Mouse (Mus musculus) hindbrain, embryonic 11.5 days (tissue): ENCODE results near the gene Cdc14b. TPM values are rescaled to one million over a fixed set of nuclear protein-coding genes. Genes with fewer than 3 reads are reported as not detected.

Source experiments
- ATAC-seq: fragments of 200-750 bp; cut with Nextera tagmentation; 2 replicates; pipeline ENCODE4 v1.8.0; 2017; ENCODE audit warnings: mild to moderate bottlenecking, moderate TSS enrichment, moderate library complexity; ENCODE audit not compliant: low FRiP score
- DNase-seq: peaks from one replicate; pipeline ENCODE4 v3.0.0-alpha.2; 2015; ENCODE audit warnings: low spot score
- H3K27ac ChIP-seq: fragments of 300-500 bp; sonication (generic); 2 replicates; pipeline ENCODE4 v1.5.1; 2014; ENCODE audit warnings: mild to moderate bottlenecking, low read depth, low read length
- H3K27me3 ChIP-seq: fragments of 300-500 bp; sonication (generic); 2 replicates; pipeline ENCODE4 v1.6.1; 2014; ENCODE audit warnings: mild to moderate bottlenecking, low read length, moderate library complexity, mixed read lengths; ENCODE audit not compliant: control insufficient read depth, insufficient read depth
- H3K36me3 ChIP-seq: fragments of 300-500 bp; sonication (generic); 2 replicates; pipeline ENCODE4 v1.6.1; 2014; ENCODE audit warnings: mild to moderate bottlenecking, low read length, moderate library complexity, mixed read lengths; ENCODE audit not compliant: control insufficient read depth, insufficient read depth
- H3K4me1 ChIP-seq: fragments of 300-500 bp; sonication (generic); replicated peaks from 2 replicates; pipeline ENCODE4 v1.6.1; 2014; ENCODE audit warnings: low read length, mixed read lengths; ENCODE audit not compliant: control insufficient read depth, insufficient read depth
- H3K4me2 ChIP-seq: fragments of 300-500 bp; sonication (generic); replicated peaks from 2 replicates; pipeline ENCODE4 v1.6.1; 2014; ENCODE audit warnings: mild to moderate bottlenecking, low read depth, low read length
- H3K4me3 ChIP-seq: fragments of 300-500 bp; sonication (generic); 2 replicates; pipeline ENCODE4 v1.5.1; 2014; ENCODE audit warnings: low read depth, low read length
- H3K9ac ChIP-seq: fragments of 300-500 bp; sonication (generic); 2 replicates; pipeline ENCODE4 v1.6.1; 2014; ENCODE audit warnings: low read depth, low read length
- H3K9me3 ChIP-seq: fragments of 300-500 bp; sonication (generic); 2 replicates; pipeline ENCODE4 v1.6.1; 2016; ENCODE audit warnings: low read length; ENCODE audit not compliant: control insufficient read depth
- WGBS: fragments of 180-500 bp; shearing (Covaris S2); extraction: QIAGEN DNeasy Blood & Tissue Kit; methylation state at CpG from one replicate; pipeline ENCODE4 v1.1.7; 2014; 5-methylcytosine and 5-hydroxymethylcytosine counted together
- polyA plus RNA-seq: library from polyadenylated mRNA; unstranded; fragments of >200 nt; fragmentation: Nextera tagmentation; extraction: Ambion mirVana; gene quantifications from 2 replicates; pipeline ENCODE4 v1.2.1, GENCODE M21; 2014

Cdc14b gene
- polyA plus RNA-seq, 1 experiment from 2014 or later = 14.9 TPM

DNA sequence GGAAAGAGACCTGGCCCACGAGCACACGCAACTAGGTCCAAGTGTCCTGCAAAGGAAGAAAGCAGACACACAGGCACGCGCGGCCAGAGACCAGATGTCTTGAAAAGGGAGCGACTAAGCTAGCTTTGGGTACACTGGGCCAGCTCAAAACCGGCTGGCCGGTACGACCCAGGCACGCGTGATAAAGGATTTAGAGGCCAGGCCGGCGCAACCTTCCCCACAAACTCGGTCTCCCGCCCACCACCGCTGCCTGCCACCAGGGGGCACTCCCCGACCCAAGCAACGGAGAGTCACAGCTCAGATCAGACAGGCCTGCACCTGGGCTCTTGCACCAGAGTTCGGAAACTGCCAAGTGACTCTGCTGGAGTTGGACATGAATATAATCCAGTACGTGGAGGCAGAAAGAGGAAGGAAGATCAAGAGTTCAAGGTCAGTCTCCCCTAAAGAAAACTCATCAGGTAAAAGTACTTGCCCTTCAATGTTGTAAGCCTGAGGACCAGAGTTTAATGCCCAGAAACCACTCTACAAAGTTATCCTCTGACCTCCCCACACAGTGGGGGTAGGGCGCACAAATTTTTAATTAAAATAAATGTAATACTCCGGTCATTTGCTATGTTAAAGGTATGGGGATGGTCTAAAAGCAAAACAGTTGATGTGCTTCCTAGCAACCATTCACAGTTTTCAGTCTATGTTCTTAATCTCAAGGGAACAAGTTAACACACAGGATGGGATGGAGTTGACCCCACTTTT lies 26.1 kb downstream of the Cdc14b start:
- Histone ChIP-seq H3K4me2 (peak overlapping the region; percentile 92), H3K4me3 (peak overlapping the region; percentile 43), H3K27ac (no peak overlapping the region), H3K27me3 (no peaks in the 10 kb centered on the region), H3K9me3 (no peaks in the 10 kb centered on the region), H3K9ac (peak overlapping the region; percentile 65), H3K4me1 (0 out of 2 replicates have a peak, but pooled peaks cover 2% of the 10 kb centered on the region), H3K36me3 (no peaks in the 10 kb centered on the region)
- WGBS = 8% methylated on average over 22 of the region's 22 CpGs
- DNase-seq (peak; percentile 86), ATAC-seq (peak; percentile 87)

DNA sequence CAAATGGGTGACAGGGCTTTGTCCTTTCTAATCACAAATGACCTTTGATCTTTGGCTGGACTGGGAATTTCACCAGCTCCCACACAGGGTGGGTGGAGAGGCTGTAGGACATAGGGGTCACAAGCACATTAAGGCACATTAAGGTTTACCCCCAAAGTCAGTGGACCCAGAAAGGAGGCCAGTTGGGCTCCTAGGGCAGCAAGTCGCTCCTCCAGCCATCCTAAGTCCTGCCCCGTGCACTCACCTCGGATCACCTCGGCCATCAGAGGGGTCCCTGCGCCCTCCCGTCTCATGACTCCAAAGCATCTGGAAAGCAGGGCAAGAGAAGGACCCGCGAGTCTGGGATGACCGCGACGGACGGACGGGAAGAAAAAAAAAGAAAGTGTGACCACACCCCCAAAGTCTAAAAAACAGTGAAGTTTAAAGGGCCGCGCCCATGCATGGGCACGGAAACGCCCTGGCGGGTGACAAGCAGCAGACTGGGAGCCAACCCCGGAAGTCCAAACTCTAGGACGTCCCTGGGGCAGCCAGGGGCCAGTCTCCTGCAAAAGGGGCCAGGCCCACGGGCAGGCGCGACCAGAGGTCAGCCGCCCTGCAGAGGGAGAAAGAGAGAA lies 26.8 kb downstream of the Cdc14b start:
- no peaks in the 10 kb centered on the region for H3K9me3 ChIP-seq
- peak overlapping the region; percentile 92 for H3K4me2 ChIP-seq
- DNase-seq (no peak), ATAC-seq (peak; percentile 83)
- H3K27ac ChIP-seq = no peak overlapping the region
- no peaks in the 10 kb centered on the region for H3K36me3 ChIP-seq
- peak overlapping the region; percentile 43 for H3K4me3 ChIP-seq
- peak overlapping the region; percentile 65 for H3K9ac ChIP-seq
- no peaks in the 10 kb centered on the region for H3K27me3 ChIP-seq
- 0 out of 2 replicates have a peak, but pooled peaks cover 2% of the 10 kb centered on the region for H3K4me1 ChIP-seq
- 1% methylated on average over 24 of the region's 24 CpGs for WGBS

DNA sequence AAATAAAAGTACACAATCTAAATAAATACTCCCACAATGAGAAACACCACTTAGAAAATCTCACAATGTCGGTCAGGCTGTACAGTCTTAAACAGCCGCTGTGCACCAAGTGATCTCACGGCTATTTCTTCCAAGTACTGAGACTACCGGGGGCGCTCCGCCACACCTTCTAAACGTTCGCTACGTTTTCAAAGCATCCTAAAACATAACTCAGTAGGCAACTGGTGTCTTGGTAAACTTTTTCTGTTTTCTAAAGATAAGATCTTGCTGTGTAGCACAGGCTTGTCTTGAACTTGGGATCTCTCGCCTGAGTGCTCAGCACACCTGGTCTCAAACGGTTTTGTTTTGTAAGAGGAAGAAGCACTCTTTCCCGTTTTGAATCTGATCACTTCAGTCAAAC lies 29.0 kb downstream of the Cdc14b start:
- Histone ChIP-seq H3K4me1 (0 out of 2 replicates have a peak, but pooled peaks cover 2% of the 10 kb centered on the region), H3K4me2 (no peak overlapping the region), H3K4me3 (no peak overlapping the region), H3K36me3 (no peaks in the 10 kb centered on the region), H3K9ac (no peak overlapping the region), H3K27ac (no peak overlapping the region), H3K27me3 (no peaks in the 10 kb centered on the region), H3K9me3 (no peaks in the 10 kb centered on the region)
- ATAC-seq = no peak
- WGBS = 89% methylated on average over 12 of the region's 12 CpGs
- DNase-seq = no peak

DNA sequence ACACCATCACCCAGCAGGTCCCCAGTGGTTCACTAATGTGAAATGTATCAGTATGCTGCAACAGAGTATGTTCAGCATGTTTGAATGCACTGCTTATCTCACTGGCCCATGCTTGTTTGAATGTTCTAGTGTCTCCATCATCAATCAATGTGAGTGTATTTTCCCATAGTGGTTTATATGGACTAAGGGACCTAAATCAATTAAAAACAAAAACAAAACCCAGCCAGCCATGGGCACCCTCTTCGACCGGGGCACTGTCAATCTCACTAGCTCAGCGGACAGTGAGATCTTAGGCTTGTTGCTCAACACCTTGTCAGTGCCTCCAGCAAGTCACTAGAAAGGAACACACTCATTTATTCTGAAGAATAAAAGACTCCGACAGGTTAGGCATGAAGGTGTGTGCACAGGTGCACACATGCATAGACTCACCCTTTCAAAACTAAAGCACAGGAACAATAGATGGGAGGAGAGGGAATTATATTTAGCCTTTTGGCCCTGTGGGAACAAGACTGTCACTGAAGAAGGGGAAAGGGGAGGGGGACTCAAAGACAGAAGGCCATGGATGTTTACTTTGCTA lies 30.3 kb downstream of the Cdc14b start:
- H3K4me3 ChIP-seq = no peak overlapping the region
- no peak for DNase-seq
- 0 out of 2 replicates have a peak, but pooled peaks cover 2% of the 10 kb centered on the region for H3K4me1 ChIP-seq
- no peaks in the 10 kb centered on the region for H3K36me3 ChIP-seq
- H3K27me3 ChIP-seq = no peaks in the 10 kb centered on the region
- no peak overlapping the region for H3K9ac ChIP-seq
- no peak overlapping the region for H3K4me2 ChIP-seq
- ATAC-seq = no peak
- 89% methylated on average over 4 of the region's 4 CpGs for WGBS
- no peak overlapping the region for H3K27ac ChIP-seq
- no peaks in the 10 kb centered on the region for H3K9me3 ChIP-seq

DNA sequence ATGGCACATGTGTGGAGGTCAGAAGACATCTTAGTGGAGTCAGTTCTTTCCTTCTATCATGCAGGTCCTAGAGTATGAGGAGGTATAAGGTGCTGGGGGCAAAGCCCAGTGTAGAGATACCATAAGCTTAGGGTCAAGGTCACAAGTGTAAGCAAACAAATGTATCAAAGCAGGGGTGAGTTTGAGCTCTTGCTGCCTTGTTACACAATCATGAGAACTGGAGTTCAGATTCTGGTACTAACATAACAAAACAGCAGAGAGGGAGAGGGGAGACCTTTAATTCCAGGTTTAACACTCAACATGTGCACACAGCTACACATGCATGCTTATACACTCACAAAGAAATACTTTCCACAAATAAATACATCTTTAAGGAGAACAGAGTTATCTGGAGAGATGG lies 32.4 kb downstream of the Cdc14b start:
- no peak overlapping the region for H3K9ac ChIP-seq
- no peaks in the 10 kb centered on the region for H3K36me3 ChIP-seq
- DNase-seq (no peak), ATAC-seq (no peak)
- H3K4me1 ChIP-seq = no peaks in the 10 kb centered on the region
- H3K27me3 ChIP-seq = no peaks in the 10 kb centered on the region
- H3K9me3 ChIP-seq = no peaks in the 10 kb centered on the region
- H3K4me3 ChIP-seq = no peak overlapping the region
- H3K27ac ChIP-seq = no peak overlapping the region
- H3K4me2 ChIP-seq = no peak overlapping the region

DNA sequence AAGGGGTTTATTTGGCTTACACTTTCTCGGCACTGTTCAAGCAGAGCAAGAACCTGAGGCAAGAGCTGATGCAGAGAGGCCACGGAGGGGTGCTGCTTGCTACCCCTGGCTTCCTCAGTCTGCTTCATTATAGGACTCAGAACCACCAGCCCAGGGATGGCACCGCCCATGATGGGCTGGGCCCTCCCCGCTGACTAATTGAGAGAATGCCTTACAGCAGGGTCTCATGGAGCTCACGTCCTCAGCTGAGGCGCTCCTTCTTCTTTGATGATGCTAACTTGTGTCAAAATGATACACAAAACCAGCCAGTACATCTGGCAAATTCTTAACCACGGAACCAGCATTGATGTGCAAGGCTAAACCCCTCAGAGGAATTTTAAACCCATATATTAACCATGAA lies 34.5 kb downstream of the Cdc14b start:
- Histone ChIP-seq H3K27ac (no peak overlapping the region), H3K9ac (no peak overlapping the region), H3K36me3 (no peaks in the 10 kb centered on the region), H3K4me3 (no peak overlapping the region), H3K9me3 (no peaks in the 10 kb centered on the region), H3K4me2 (no peak overlapping the region), H3K4me1 (no peaks in the 10 kb centered on the region), H3K27me3 (no peaks in the 10 kb centered on the region)
- ATAC-seq = no peak
- 77% methylated on average over 7 of the region's 7 CpGs for WGBS
- no peak for DNase-seq

DNA sequence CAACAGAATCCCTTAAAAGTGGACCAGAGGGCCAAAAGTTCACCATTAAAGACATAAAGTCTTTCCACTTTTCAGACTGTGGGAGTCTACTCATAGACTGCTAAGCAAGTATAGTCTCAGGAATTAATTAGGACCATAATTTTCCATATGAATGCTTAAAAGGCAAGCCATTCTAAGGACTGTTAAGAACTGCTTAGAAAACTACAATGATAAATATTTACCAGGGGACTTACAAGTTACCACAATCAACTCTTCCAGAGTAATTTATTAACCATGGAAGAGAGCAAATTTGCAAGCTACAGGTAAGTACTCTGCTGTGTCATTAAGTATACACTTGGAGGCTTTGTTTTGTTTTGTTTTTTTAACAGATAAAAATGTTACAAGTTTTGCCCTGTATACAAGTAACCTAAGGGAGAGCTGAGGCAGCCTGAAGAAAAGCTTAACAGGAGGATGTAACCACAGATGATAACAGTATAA lies 37.4 kb downstream of the Cdc14b start:
- Histone ChIP-seq H3K4me3 (no peak overlapping the region), H3K27ac (no peak overlapping the region), H3K36me3 (no peaks in the 10 kb centered on the region), H3K4me1 (no peaks in the 10 kb centered on the region), H3K4me2 (no peak overlapping the region), H3K9ac (no peak overlapping the region), H3K9me3 (no peaks in the 10 kb centered on the region), H3K27me3 (no peaks in the 10 kb centered on the region)
- ATAC-seq (no peak), DNase-seq (no peak)

DNA sequence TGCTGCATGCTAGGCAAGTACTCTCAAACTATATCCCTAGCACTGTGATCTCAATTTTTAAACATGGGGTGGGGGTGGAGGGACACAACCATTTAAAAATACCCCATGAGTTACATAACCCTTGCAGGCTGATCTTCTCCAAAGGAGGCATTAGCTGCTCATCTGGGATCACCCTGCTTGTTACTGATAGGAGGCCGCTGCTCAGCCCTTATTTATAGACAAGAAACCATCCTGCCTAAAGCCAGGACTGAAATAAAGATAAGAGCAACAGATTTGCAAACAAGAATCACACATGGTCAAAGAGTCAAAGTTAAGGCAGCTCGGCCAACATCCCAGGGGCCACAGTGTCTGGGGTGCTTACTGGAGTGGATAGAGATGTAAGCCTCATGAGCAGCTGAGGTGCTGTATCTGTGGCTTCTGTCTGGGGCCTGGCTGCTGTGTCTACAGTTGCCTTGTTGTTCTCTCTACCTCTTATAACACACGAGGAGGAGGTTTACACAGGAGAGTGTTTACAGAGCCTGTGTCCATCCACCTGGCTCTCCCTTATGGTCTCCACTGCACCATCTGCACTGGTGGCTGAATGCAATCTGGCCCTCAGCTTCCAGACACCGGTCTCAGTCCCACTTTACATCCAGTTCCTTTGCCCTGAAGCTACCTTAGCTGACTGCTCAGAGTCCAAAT lies 38.0 kb downstream of the Cdc14b start:
- Histone ChIP-seq H3K36me3 (no peaks in the 10 kb centered on the region), H3K27ac (no peak overlapping the region), H3K4me3 (no peak overlapping the region), H3K9ac (no peak overlapping the region), H3K4me2 (no peak overlapping the region), H3K4me1 (no peaks in the 10 kb centered on the region), H3K27me3 (no peaks in the 10 kb centered on the region), H3K9me3 (no peaks in the 10 kb centered on the region)
- DNase-seq = no peak
- no peak for ATAC-seq
- WGBS = 71% methylated on average over 4 of the region's 4 CpGs
